Mouse (Mus musculus) C2C12 (cell line): Measurements from ENCODE around the gene Tm4sf19.

Experiments used
- CTCF ChIP-seq: IDR thresholded peaks from one replicate; pipeline ENCODE4 v1.5.1; 2011; ENCODE audit not compliant: control insufficient read depth, insufficient read depth, insufficient read length
- MYOG ChIP-seq: IDR thresholded peaks from one replicate; pipeline ENCODE4 v1.6.1; 2011; ENCODE audit not compliant: control insufficient read depth, insufficient read length; ENCODE audit errors: extremely low read depth

- TF ChIP-seq CTCF (no peak), MYOG (no peak)
Measured at GRCm38 (mm10) chr16:32389841-32390240, 10.5 kb upstream of the Tm4sf19 start.
